Mouse (Mus musculus) lung, postnatal 25 days (tissue): ENCODE measurements at regions not wholly inside any gene's neighbourhood (a gene's known extent, or its start where the extent isn't known, plus 50 kb on each side); places are given as distances from the start of the nearest gene placed in this dataset.
"Not testable (repeated sequence)": the region's sequence is repeated elsewhere in the genome, so short reads cannot be mapped to it uniquely, and the experiment has no call there.

Experiments used
- DNase-seq: peaks from one replicate; pipeline ENCODE4 v3.0.0; 2022; ENCODE audit warnings: low spot score

DNA sequence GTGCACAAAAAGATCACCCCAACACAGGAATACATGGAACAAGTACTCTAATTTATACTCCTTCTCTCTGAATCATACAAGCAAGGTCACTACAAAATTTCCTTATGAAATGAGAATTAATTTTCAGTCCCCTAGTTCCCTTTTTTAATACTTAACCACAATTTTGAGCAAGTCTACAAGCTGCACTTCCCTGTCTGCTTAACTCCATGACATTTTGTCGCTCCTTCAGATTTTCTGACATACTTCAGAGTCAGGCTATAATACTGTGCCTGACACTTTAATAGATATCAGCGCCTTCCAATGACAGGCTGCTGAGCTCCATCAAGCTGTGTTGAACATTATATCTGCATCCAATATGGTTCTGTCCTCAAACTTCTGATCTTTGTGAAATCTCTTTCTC, 505.0 kb upstream of the Zfp386 start:
- no peak for DNase-seq

DNA sequence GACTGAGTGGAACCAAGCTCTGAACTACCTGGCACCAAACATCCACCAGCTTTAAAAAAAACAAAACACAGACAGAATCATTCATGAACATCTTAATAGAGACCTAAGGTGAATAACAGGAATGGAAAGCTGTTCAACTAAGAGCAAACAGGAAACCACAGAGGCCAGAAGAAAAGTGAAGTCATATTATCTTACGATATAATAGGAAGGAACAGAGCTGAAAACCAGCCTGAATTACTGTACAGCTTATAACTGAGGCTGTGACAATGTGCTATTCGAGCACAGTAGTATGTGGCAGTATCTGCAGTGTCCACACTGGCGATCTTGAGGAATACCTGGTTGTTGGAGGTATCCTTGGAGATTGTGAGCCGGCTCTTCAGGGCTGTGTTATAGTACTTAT, 480.6 kb upstream of the Zfp386 start:
- DNase-seq = not testable (repeated sequence)

DNA sequence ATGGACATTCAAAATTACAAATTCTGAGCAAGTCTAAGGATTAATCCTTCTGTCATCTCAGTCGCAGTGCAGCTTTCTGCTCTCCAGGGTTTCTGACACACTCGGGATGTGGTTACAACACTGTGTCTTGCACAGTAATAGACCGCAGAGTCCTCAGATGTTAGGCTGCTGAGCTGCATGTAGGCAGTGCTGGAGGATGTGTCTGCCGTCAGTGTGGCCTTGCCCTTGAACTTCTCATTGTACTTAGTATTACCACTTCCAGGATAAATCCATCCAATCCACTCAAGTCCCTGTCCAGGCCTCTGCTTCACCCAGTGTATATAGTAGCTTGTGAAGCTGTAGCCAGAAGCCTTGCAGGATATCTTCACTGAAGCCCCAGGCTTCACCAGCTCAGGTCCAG, 454.5 kb upstream of the Zfp386 start:
- DNase-seq = not testable (repeated sequence)

DNA sequence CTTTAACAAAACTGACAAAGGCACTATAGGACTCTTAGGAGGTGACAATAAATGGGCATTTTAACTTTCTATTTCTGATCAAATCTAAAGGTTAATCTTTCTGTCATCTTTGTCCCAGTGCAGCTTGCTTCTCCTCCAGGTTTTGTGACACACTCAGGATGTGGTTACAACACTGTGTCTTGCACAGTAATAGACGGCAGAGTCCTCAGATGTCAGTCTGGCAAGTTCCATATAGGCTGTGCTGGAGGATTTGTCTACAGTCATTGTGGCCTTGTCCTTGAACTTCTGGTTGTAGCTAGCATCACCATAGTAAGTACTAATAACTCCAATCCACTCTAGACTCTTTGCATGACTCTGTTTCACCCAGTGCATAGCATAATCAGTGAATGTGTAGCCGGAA, 443.8 kb upstream of the Zfp386 start:
- no peak for DNase-seq

DNA sequence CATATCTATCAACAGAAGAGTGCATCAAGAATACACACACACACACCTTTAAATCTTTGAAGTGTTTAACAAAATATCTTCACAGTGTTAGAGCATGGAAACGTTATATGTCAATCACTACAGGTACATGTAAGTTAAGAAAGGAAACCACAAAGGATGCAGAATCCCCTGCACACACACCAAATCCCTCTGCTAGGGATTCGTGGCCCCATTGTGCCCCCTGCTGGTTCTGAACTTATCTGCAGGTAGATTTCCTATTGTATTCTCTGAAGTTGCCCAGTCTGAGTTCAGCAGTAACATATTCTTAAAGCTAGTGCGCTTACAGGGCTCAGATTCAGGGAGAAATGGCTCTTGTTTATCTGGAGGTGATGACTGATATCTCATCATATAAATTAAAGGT, 442.6 kb upstream of the Zfp386 start:
- DNase-seq = no peak

DNA sequence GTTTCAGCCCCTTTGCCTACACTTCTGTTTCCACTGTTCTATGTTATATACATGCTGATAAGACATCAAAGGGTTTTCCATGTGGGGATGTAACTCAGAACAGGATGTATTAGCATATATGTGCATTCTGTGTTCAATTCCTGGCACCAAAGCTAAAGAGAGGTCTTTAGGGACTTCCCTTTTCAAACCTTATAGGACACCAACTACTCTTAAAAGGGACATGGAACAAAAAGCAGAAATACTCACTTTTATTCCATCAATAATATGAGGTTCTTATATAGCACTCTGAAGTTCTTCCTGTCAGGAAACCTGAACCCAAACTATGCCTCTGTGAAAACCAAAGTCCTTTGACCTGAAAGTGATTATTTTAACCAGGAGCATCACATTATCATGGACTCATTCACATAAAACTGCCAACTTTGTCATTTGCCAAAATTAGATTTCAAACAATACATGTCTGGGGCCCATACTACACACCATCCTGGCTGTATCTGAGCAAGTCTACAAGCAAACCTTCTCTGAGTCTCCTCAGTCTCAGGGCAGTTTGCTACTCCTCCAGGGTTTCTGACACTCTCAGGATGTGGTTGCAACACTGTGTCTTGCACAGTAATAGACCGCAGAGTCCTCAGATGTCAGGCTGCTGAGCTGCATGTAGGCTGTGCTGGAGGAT, 424.8 kb upstream of the Zfp386 start:
- not testable (repeated sequence) for DNase-seq

DNA sequence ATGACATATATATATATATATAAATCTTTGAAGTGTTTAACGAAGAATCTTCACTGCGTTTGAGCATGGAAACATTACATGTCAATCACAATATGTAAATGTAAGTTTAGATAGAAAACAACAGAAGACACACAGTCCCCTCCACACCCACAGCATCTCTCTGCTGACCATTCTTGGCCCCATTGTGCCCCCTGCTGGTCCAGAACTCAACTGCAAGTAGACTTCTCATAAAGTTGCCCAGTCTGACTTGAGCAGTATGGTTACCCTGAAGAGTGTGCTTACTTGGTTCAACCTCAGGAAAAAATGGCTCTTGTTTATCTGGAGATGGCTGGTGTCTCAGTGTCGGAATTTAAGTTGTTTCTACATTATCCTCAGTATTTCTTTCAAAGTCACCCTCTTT, 423.3 kb upstream of the Zfp386 start:
- no peak for DNase-seq

DNA sequence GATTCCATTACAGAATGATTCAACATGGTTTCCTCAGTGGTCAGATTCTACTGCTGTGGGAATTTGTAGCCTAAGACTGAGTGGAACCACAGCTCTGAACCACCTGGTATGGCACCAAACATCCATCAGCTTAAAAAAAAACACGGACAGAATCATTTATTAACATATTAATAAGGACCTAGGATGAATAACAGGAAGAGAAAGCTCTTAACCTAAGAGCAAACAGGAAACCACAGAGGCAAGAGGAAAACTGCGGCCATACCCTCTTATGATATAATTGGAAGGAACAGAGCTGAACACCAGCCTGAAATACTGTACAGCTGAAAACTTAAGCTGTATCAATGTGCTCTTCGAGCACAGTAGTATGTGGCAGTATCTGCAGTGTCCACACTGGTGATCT, 399.9 kb upstream of the Zfp386 start:
- no peak for DNase-seq

DNA sequence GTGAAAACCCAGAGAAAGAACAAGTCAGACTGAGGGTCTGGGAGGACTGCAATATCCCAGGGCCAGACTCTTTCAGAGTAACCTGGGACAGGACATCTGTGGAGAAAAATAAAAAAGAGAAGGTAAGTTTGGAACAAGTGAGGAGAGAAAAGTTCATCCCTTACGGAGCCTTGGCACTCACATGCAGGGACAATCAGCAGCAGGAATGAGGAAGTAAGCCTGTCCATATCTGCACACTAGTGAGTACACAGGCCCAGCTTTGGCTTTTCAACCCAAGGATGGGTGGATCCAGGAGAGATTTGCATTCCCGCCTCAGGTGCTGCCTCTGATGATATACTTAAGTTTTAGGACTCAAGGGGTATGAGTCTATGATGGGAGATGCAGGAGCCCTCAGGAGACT, 399.4 kb upstream of the Zfp386 start:
- DNase-seq = not testable (repeated sequence)

DNA sequence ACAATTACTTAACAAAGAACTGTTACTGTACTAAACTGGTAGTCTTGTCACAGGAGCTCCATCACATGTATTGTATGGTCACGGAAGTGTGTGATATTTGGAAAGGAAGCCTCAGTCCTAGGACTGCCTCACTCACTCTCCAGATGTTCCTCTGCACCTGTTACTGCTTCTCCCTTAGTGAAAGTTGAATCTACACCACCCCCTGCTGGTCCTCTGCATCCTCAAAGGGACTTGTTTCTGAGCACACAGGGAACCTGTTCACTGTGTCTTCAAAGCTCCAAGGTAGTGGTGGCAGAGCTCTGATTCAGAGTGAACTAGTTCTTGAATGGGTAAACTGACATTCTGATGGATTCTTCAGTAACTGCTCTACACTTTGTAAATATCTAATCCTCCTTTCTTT, 391.7 kb upstream of the Zfp386 start:
- DNase-seq = no peak

DNA sequence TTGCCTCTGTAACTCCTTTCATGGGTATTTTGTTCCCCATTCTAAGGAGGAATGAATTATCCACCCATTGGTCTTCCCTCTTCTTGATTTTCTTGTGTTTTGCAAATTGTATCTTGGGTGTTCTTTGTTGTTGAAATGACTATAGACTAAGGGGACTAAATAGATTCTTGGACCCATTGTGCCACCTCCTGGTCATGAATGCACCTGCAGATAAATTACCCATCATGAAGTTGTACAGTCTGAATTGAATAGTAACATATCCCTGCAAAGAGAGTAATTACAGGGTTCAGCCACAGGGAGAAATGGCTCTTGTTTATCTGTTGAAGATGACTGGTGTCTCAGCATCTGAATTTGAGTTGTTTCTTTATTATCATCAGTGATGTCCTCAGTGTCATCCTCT, 383.4 kb upstream of the Zfp386 start:
- not testable (repeated sequence) for DNase-seq

DNA sequence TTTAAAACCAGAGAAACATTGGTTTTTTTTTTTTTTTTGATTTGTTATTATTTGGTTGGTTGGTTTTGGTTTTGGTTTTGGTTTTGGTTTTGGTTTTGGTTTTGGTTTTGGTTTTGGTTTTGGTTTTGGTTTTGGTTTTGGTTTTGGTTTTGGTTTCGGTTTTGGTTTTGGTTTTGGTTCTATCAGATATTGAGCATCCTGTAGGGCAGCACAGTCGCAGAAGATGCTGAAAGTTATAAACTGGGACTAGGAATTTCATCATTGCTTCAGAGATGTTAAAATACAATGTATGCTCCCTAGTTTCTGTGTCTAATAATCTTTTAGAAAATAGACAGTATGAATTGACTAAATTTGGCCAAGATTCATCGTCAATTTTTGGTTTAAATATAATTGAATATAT, 375.8 kb upstream of the Zfp386 start:
- not testable (repeated sequence) for DNase-seq

DNA sequence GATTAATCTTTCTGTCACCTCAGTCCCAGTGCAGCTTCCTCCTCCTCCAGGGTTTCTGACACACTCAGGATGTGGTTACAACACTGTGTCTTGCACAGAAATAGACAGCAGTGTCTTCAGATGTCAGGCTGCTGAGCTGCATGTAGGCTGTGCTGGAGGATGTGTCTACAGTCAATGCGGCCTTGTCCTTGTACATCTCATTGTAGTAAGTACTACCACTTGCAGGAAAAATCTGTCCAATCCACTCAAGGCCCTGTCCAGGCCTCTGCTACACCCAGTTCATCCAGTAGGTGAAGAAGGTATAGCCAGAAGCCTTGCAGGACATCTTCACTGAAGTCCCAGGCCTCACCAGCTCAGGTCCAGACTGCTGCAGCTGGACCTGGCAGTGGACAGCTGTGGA, 355.7 kb upstream of the Zfp386 start:
- no peak for DNase-seq

DNA sequence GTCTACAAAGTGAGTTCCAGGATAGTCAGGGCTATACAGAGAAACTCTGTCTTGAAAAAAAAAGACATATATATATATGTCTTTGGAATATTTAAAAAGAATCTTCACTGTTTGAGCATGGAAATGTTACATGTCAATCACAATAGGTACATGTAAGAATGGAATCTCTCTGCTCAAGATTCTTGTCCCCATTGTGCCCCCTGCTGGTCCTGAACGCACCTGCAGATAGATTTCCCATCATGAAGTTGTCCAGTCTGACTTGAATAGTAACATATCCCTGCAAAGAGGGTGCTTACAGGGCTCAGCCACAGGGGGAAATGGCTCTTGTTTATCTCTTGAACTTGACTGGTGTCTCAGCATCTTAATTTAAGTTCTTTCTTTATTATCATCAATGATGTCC, 337.7 kb upstream of the Zfp386 start:
- not testable (repeated sequence) for DNase-seq

DNA sequence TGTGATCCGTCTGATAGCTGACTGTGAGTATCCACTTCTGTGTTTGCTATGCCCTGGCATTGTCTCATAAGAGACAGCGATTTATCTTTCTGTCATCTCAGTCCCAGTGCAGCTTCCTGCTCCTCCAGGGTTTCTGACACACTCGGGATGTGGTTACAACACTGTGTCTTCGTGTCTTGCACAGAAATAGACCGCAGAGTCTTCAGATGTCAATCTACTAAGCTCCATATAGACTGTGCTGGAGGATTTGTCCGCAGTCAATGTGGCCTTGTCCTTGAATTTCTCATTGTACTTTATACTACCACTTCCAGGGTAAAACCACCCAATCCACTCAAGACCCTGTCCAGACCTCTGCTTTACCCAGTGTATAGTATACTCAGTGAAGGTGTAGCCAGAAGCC, 305.5 kb upstream of the Zfp386 start:
- not testable (repeated sequence) for DNase-seq

DNA sequence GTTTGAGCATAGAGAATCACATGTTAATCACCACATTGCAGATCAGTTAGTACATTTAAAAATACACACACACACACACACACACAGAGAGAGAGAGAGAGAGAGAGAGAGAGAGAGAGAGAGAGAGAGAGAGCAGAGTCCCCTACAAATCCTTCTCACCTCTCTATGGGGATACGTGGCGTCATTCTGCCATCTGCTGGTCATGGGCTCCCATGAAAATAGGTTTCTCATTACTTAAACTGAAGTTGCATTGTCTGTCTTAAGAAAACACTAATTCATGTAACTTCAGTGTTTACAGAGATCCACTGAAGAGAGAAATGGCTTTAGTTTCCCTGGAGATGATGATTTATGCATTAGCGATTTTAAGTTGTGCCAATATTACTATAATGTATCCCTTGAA, 297.9 kb upstream of the Zfp386 start:
- DNase-seq = not testable (repeated sequence)

DNA sequence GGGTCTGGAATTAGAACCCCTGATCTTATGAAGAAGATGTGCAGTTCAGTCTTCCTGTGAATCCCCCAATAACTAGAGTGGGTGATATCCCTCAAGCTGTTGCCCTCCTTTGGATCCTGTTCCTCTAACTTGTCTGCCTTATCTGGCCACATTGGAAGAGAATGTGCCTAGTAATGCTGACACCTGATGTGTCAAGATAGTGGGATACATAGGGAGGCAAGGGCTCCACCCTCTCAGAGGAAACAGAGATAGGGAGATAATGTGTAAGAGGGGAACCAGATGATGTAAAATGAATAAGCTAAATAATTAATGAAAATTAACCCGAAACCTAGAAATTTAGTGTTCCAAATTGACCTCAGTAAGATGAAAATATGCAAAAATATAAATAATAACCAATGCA, 294.4 kb upstream of the Zfp386 start:
- DNase-seq = not testable (repeated sequence)

DNA sequence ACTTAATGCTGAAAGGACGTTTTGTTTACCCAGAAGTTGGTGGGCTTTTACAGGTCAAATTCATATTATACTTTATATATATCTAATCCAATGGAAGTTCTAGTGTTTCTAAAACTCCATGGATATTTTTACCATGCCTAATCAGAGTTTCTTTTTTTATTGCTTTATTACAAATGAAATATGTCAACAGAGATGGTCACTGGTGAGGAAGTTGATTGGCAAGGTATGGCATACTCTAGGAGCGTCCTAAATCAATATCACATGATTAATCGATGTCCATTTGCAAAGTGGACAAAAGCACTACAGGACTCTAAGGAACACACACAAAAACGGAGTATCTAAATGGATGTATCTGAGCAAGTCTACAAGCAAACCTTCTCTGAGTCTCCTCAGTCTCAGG, 290.0 kb upstream of the Zfp386 start:
- not testable (repeated sequence) for DNase-seq

DNA sequence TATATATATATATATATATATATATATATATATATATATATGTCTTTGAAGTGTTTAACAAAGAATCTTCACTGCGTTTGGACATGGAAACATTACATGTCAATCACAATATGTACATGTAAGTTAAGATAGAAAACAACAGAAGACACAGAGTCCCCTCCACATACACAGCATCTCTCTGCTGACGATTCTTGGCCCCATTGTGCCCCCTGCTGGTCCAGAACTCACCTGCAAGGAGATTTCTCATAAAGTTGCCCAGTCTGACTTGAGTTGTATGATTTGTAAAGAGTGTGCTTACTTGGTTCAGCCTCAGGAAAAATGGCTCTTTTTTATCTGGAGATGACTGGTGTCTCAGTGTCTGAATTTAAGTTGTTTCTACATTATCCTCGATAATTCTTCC, 288.5 kb upstream of the Zfp386 start:
- DNase-seq = not testable (repeated sequence)

DNA sequence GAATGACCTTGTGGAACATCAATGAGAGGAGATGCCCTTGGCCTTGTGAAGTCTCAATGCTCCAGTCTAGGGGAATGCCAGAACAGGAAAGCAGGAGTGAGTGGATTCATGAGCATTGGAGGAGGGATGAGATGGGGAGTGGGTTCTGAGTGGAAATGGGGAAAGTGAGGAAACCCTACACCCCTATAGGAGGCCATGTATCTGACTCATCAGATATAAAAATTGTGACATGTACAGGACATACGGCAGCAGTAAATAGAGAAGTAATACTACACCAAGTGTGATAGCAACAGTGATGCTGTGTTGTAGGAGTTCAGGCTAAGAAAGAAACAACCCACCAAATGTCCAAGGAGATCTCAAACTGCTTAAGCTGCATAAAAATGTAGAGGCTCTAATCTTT, 285.8 kb upstream of the Zfp386 start:
- DNase-seq = not testable (repeated sequence)

DNA sequence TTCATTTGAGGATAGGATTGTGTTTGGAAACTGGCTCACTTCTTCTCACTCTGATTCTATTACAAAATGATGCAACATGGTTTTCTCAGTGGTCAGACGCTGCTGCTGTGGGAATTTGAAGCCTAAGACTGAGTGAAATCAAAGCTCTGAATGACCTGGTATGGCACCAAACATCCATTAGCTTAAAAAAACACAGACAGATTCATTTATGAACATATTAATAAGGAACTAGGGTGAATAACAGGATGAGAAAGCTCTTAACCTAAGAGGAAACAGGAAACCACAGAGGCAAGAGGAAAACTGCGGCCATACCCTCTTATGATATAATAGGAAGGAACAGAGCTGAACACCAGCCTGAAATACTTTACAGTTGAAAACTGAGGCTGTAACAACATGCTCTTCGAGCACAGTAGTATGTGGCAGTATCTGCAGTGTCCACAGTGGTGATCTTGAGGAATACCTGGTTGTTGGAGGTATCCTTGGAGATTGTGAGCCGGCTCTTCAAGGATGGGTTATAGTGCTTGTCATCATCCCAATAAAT, 282.5 kb upstream of the Zfp386 start:
- not testable (repeated sequence) for DNase-seq

DNA sequence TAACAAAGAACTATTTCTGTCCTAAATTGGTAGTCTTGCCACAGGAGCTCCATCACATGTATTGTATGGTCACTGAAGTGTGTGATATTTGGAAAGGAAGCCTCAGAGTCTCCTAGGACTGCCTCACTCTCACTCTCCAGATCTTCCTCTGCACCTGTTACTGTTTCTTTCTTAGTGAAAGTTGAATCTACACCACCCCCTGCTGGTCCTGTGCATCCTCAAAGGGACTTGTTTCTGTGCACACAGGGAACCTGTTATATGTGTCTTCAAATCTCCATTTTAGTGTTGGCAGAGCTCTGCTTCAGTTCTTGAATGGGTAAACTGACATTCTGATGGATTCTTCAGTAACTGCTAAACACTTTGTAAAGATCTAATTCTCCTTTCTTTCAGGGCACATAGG, 276.3 kb upstream of the Zfp386 start:
- not testable (repeated sequence) for DNase-seq

DNA sequence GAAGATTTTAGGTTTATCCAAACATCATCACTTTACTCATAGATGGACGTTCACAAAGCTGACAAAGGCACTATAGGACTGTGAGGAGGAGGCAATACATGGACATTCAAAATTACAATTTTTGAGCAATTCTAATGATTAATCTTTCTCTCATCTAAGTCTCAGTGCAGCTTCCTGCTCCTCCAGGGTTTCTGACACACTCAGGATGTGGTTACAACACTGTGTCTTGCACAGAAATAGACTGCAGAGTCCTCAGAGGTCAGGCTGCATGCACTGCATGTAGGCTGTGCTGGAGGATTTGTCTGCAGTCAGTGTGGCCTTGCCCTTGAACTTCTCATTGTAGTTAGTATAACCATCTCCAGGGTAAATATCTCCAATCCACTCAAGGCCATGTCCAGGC, 257.2 kb upstream of the Zfp386 start:
- not testable (repeated sequence) for DNase-seq

DNA sequence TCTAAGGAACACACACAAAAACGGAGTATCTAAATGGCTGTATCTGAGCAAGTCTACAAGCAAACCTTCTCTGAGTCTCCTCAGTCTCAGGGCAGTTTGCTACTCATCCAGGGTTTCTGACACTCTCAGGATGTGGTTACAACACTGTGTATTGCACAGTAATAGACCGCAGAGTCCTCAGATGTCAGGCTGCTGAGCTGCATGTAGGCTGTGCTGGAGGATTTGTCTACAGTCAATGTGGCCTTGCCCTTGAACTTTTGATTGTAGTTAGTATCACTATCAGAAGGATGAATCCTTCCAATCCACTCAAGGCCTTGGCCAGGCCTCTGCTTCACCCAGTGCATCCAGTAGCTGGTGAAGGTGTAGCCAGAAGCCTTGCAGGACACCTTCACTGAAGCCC, 245.0 kb upstream of the Zfp386 start:
- not testable (repeated sequence) for DNase-seq
